Mouse (Mus musculus): ENCODE data around the gene Dab2ip. TPM values are rescaled to one million over a fixed set of nuclear protein-coding genes. Genes with fewer than 3 reads are reported as not detected.
A peak's percentile ranks its signal among the peaks of the same experiment; 100 is the strongest.

Dab2ip gene
- polyA plus RNA-seq, 1 experiment from 2014 or later = 41.3 TPM

DNA sequence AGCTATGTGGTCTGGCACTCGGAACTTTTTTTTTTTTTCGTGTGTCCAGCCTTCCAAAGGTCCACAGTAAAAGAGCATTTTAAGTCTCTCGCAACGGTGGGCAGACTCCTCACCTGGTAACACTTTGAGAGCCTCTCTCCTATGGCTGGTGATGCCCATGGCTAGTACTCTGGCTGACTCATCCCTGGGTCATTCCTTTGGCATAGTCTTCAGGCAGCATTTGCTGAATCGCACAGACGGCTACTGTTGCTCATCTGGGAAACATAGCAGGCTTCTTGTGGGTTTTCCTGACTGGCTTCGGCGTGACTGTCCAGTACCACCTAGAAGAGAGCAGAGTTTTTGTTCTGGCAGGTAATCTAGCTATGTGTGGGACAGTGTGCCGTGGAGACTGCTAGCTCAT lies 8.0 kb upstream of the Dab2ip start:
- no peak for ATAC-seq
- Histone ChIP-seq H3K27me3 (replicated peaks; ENCODE audit: control insufficient read depth, insufficient read depth, low read length) (no peaks in the 10 kb centered on the region), H3K9me3 (ENCODE audit: control insufficient read depth) (no peaks in the 10 kb centered on the region), H3K9ac (ENCODE audit: low read depth, low read length) (no peak overlapping the region), H3K36me3 (ENCODE audit: control insufficient read depth, insufficient read depth) (no peaks in the 10 kb centered on the region), H3K27ac (ENCODE audit: low read depth, low read length) (no peak overlapping the region), H3K4me3 (ENCODE audit: low read depth, low read length) (no peak overlapping the region), H3K4me1 (replicated peaks; ENCODE audit: control insufficient read depth, insufficient read depth, low read length) (no peaks in the 10 kb centered on the region), H3K4me2 (replicated peaks; ENCODE audit: low read depth) (no peak overlapping the region)
- WGBS = 85% methylated on average over 9 of the region's 9 CpGs
- TF ChIP-seq CTCF (IDR thresholded peaks at IDR 0.05; ENCODE audit: low read depth) = no peak

DNA sequence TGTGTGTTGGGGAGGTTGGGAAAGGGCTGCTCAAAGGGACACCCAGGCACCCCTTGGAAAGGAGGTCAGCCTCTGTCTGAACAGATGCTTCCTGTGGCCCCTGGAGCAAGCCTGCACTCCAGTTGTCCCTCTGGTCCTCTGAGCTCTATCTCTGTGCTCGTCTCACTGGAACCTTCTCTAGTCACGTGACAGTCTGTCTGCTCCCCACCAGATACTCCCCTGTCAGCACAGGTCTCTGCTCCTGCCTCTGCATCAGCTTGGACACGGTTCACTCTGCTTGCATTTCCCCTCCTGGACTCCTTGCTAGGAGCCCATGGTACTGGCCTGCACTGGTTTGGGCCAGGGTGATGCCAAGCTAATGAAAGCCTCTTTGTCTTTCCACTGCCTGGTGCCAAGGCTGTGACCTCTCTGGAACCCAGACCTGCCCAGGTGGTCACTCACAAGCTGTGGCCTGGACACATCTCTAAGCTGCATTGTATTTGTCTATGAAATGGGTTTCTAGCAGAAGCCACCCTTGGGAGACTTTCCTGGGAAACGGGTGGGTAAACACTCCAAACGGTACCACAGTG lies 1.1 kb upstream of the Dab2ip start:
- no peaks in the 10 kb centered on the region for H3K9me3 ChIP-seq (ENCODE audit: control insufficient read depth)
- no peaks in the 10 kb centered on the region for H3K4me1 ChIP-seq (replicated peaks; ENCODE audit: control insufficient read depth, insufficient read depth, low read length)
- no peak for ATAC-seq
- TF ChIP-seq CTCF (IDR thresholded peaks at IDR 0.05; ENCODE audit: low read depth) = no peak
- H3K4me2 ChIP-seq (replicated peaks; ENCODE audit: low read depth) = no peak overlapping the region
- H3K27ac ChIP-seq (ENCODE audit: low read depth, low read length) = no peak overlapping the region
- no peak overlapping the region for H3K9ac ChIP-seq (ENCODE audit: low read depth, low read length)
- 71% methylated on average over 5 of the region's 5 CpGs for WGBS
- no peaks in the 10 kb centered on the region for H3K36me3 ChIP-seq (ENCODE audit: control insufficient read depth, insufficient read depth)
- no peak overlapping the region for H3K4me3 ChIP-seq (ENCODE audit: low read depth, low read length)
- H3K27me3 ChIP-seq (replicated peaks; ENCODE audit: control insufficient read depth, insufficient read depth, low read length) = no peaks in the 10 kb centered on the region

DNA sequence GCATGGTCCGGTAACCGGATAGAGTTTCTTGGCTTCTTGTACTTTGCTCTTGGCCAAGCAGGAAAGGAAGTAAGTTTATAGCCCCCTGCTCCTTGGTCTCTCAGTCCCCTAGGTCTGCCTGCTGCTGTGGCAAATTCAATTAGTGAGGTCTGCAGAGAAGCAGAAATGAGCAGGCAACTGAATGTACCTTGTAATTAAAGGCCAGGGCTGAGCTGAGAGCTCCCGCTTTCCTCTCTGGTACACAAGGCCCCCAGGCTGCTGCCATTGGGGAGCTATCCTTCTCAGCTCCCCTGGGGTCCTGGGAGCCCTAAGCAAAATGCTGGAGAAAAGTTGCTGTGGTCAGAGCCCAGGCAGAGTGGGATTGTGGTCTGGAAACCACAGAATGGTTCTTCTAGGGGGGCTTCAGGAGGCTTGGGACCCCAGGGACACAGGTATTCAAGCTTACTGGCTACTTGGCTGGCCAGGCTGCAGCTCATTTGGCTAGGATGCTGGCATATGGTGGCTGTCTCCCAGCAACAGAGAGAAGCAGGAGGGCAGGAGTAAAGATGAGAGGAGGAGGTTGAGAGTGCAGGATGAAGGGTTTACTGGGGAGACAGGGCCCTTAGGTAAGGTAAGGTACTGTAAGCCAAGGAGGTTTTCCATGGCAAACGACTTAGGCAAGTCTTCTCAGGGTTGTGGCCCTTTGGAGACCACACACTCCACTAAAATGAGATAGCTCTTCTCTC lies 922 bp downstream of the Dab2ip start:
- H3K4me3 ChIP-seq (ENCODE audit: low read depth, low read length) = peak overlapping the region; percentile 1; the same call in 1 of the 2 replicates
- no peaks in the 10 kb centered on the region for H3K27me3 ChIP-seq (replicated peaks; ENCODE audit: control insufficient read depth, insufficient read depth, low read length)
- H3K4me2 ChIP-seq (replicated peaks; ENCODE audit: low read depth) = peak overlapping the region; percentile 40
- H3K36me3 ChIP-seq (ENCODE audit: control insufficient read depth, insufficient read depth) = no peaks in the 10 kb centered on the region
- H3K9me3 ChIP-seq (ENCODE audit: control insufficient read depth) = no peaks in the 10 kb centered on the region
- no peak for TF ChIP-seq CTCF (IDR thresholded peaks at IDR 0.05; ENCODE audit: low read depth)
- H3K9ac ChIP-seq (ENCODE audit: low read depth, low read length) = 0 out of 2 replicates have a peak overlapping the region, but pooled peaks have one; percentile 19
- H3K4me1 ChIP-seq (replicated peaks; ENCODE audit: control insufficient read depth, insufficient read depth, low read length) = no peaks in the 10 kb centered on the region
- WGBS = 64% methylated on average over 4 of the region's 4 CpGs
- ATAC-seq = no peak
- H3K27ac ChIP-seq (ENCODE audit: low read depth, low read length) = peak overlapping the region; percentile 41; the same call in 1 of the 2 replicates

DNA sequence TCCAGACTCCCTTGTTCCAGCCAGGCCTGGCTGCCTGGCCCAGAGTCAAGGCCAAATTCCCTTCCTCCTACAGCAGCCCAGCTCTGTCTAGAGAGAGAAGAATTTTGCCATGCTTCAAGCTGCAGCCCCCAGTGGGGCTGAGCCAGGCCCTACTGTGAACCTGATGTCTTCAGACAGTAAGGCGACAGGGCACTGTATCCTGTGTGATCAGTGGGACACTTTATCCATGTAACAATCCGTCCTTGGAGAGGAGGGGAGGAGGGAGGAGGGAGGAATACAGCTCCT lies 1.4 kb downstream of the Dab2ip start:
- Histone ChIP-seq H3K9ac (ENCODE audit: low read depth, low read length) (no peak overlapping the region), H3K4me2 (replicated peaks; ENCODE audit: low read depth) (peak overlapping the region; percentile 40; the same call in 1 of the 2 replicates), H3K9me3 (ENCODE audit: control insufficient read depth) (no peaks in the 10 kb centered on the region), H3K36me3 (ENCODE audit: control insufficient read depth, insufficient read depth) (no peaks in the 10 kb centered on the region), H3K4me3 (ENCODE audit: low read depth, low read length) (no peak overlapping the region), H3K4me1 (replicated peaks; ENCODE audit: control insufficient read depth, insufficient read depth, low read length) (no peaks in the 10 kb centered on the region), H3K27ac (ENCODE audit: low read depth, low read length) (no peak overlapping the region), H3K27me3 (replicated peaks; ENCODE audit: control insufficient read depth, insufficient read depth, low read length) (no peaks in the 10 kb centered on the region)
- 65% methylated on average over 2 of the region's 2 CpGs for WGBS
- ATAC-seq = no peak
- no peak for TF ChIP-seq CTCF (IDR thresholded peaks at IDR 0.05; ENCODE audit: low read depth)

DNA sequence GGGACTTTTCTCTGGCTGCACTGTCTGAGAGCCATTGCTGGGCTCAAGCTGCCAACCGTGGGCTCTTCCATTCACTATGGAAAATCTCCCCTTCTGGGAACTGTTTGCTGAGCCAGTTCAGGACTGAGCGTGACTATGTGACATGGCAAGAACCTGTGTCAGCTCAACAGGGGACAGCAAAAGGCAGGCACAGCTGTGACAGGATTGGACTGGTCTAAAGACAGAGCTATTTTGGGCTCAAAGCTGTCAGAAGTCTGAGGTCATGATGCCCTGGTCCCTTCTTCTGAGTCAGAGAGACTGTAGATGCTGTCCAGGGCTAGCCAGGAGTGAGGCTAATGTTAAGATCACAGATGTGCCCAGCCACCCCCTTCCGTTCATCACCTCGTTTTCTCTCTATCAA lies 5.7 kb downstream of the Dab2ip start:
- no peak for ATAC-seq

DNA sequence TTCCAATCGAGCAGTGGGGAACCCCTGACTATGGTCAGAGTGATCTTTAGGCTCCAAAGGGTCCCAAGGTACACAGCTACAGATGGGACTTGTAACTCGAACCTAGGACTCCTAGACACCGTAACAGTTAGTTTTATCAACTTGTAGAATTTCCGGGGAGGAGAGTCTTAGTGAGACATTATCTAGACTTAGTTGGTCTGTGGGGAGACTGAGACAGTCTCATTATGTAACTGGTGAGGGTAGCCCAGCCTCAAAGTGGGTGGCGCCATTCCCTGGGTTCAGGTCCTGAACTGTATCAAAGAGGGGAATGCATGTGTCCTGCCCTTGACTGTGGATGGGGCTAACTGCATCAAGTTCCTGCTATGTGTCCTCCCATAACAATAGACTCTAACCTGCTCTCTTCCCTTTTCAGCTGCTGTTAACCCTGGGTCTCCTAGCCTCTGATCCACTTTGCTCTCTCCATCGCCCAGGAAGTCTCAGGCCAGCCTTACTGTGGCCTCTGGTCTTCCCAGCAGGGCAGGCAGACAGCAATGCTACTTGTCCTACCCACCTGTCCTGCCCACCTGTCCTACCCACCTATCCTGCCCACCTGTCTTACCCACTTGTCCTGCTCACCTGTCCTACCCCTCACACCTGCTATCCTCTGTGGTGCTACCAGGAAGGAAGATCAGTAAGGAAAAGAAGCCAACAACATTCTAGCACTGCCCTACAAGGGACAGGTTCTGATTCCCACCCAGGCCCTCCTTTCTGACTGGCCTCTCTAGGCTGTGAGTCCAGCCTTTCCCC lies 7.2 kb downstream of the Dab2ip start:
- no peak overlapping the region for H3K27ac ChIP-seq (ENCODE audit: low read depth, low read length)
- no peak overlapping the region for H3K4me3 ChIP-seq (ENCODE audit: low read depth, low read length)
- no peaks in the 10 kb centered on the region for H3K27me3 ChIP-seq (replicated peaks; ENCODE audit: control insufficient read depth, insufficient read depth, low read length)
- peaks cover 14% of the 10 kb centered on the region; the same call in 1 of the 2 replicates for H3K4me1 ChIP-seq (replicated peaks; ENCODE audit: control insufficient read depth, insufficient read depth, low read length)
- 87% methylated on average over 6 of the region's 6 CpGs for WGBS
- no peaks in the 10 kb centered on the region for H3K36me3 ChIP-seq (ENCODE audit: control insufficient read depth, insufficient read depth)
- ATAC-seq = no peak
- H3K4me2 ChIP-seq (replicated peaks; ENCODE audit: low read depth) = no peak overlapping the region
- H3K9me3 ChIP-seq (ENCODE audit: control insufficient read depth) = no peaks in the 10 kb centered on the region
- no peak overlapping the region for H3K9ac ChIP-seq (ENCODE audit: low read depth, low read length)
- TF ChIP-seq CTCF (IDR thresholded peaks at IDR 0.05; ENCODE audit: low read depth) = no peak

More for the DNA sequence above, 5.7 kb downstream of the Dab2ip start:
- Histone ChIP-seq H3K4me2 (replicated peaks; ENCODE audit: low read depth) (no peak overlapping the region), H3K27me3 (replicated peaks; ENCODE audit: control insufficient read depth, insufficient read depth, low read length) (no peaks in the 10 kb centered on the region), H3K36me3 (ENCODE audit: control insufficient read depth, insufficient read depth) (no peaks in the 10 kb centered on the region), H3K9me3 (ENCODE audit: control insufficient read depth) (no peaks in the 10 kb centered on the region), H3K4me3 (ENCODE audit: low read depth, low read length) (no peak overlapping the region), H3K4me1 (replicated peaks; ENCODE audit: control insufficient read depth, insufficient read depth, low read length) (peaks cover 14% of the 10 kb centered on the region; the same call in 1 of the 2 replicates), H3K27ac (ENCODE audit: low read depth, low read length) (no peak overlapping the region), H3K9ac (ENCODE audit: low read depth, low read length) (no peak overlapping the region)
- no peak for TF ChIP-seq CTCF (IDR thresholded peaks at IDR 0.05; ENCODE audit: low read depth)
- 89% methylated on average over 4 of the region's 4 CpGs for WGBS
